Mouse (Mus musculus): ENCODE results near the gene Mgat4d. TPM values are rescaled to one million over a fixed set of nuclear protein-coding genes. Genes with fewer than 3 reads are reported as not detected.

Gene Mgat4d
- total and polyA plus RNA-seq, 3 experiments, result not detected

- Histone ChIP-seq H3K9me3 (replicated peaks; ENCODE audit: insufficient read depth, low read length) (no peaks in the 10 kb centered on the region), H3K79me2 (ENCODE audit: control insufficient read depth, insufficient read depth, low read length, poor library complexity) (no peaks in the 10 kb centered on the region), H3K27ac (ENCODE audit: control insufficient read depth, low read depth, low read length) (no peak overlapping the region), H3K27me3 (ENCODE audit: control insufficient read depth in 1 of 2, insufficient read depth in 2 of 2, low read length in 2 of 2) (no peaks in the 10 kb centered on the region; a peak in 1 of 4 replicates), H3K36me3 (ENCODE audit: control insufficient read depth in 1 of 2, insufficient read depth in 2 of 2, low read length in 2 of 2) (no peaks in the 10 kb centered on the region), H3K4me1 (ENCODE audit: control insufficient read depth in 1 of 2, insufficient read depth in 2 of 2, low read length in 2 of 2) (no peaks in the 10 kb centered on the region), H3K9ac (ENCODE audit: control insufficient read depth, low read depth, low read length, poor library complexity, severe bottlenecking) (no peak overlapping the region), H3K4me3 (ENCODE audit: control insufficient read depth in 1 of 2, insufficient read depth in 1 of 2, low read depth in 2 of 2, low read length in 2 of 2) (no peak overlapping the region)
- TF ChIP-seq CTCF (IDR thresholded peaks at IDR 0.05 in 2 of 3, conservative IDR thresholded peaks at IDR 0.05 in 1 of 3; ENCODE audit: control insufficient read depth in 1 of 3, insufficient read depth in 1 of 3, low read depth in 2 of 3, low read length in 3 of 3, poor library complexity in 1 of 3, severe bottlenecking in 1 of 3) (no peak), GABPA (IDR thresholded peaks at IDR 0.05; ENCODE audit: low read depth, low read length) (no peak), UBTF (IDR thresholded peaks at IDR 0.05; ENCODE audit: borderline replicate concordance, insufficient read depth, low read depth, low read length) (no peak), KAT2A (conservative IDR thresholded peaks at IDR 0.05; ENCODE audit: low read depth, low read length) (no peak), E2F4 (IDR thresholded peaks at IDR 0.05; ENCODE audit: borderline replicate concordance, low read depth, low read length) (no peak), TAL1 (IDR thresholded peaks at IDR 0.05; ENCODE audit: low read length) (no peak), CHD2 (IDR thresholded peaks at IDR 0.05; ENCODE audit: low read length) (no peak), POLR2AphosphoS2 (IDR thresholded peaks at IDR 0.05; ENCODE audit: low read length) (no peak), EP300 (IDR thresholded peaks at IDR 0.05; ENCODE audit: low read depth in 1 of 2, low read length in 2 of 2) (no peak), NRF1 (IDR thresholded peaks at IDR 0.05; ENCODE audit: insufficient read depth, low read depth, low read length, poor library complexity, severe bottlenecking) (no peak), MYB (IDR thresholded peaks at IDR 0.05; ENCODE audit: low read depth, low read length) (no peak), NELFE (IDR thresholded peaks at IDR 0.05; ENCODE audit: low read depth, low read length) (no peak), POLR2A (IDR thresholded peaks at IDR 0.05; ENCODE audit: control insufficient read depth in 1 of 2, insufficient read depth in 1 of 2, low read depth in 1 of 2, low read length in 2 of 2, poor library complexity in 1 of 2) (no peak), ZC3H11A (IDR thresholded peaks at IDR 0.05; ENCODE audit: low read depth, low read length) (no peak), BHLHE40 (IDR thresholded peaks at IDR 0.05; ENCODE audit: borderline replicate concordance, low read depth, low read length) (no peak), ZMIZ1 (IDR thresholded peaks at IDR 0.05; ENCODE audit: low read depth, low read length) (no peak), MXI1 (IDR thresholded peaks at IDR 0.05; ENCODE audit: low read depth, low read length) (no peak), SIN3A (IDR thresholded peaks at IDR 0.05; ENCODE audit: low read length) (no peak), ELF1 (IDR thresholded peaks at IDR 0.05; ENCODE audit: low read depth, low read length) (no peak)
- DNase-seq (ENCODE audit: low read depth, low spot score), result no peak
These were observed 29.0 kb downstream of the Mgat4d start for GRCm38 (mm10) chr8:83377231-83377630.

- Histone ChIP-seq H3K27ac (ENCODE audit: control insufficient read depth, low read depth, low read length) (no peak overlapping the region), H3K36me3 (ENCODE audit: control insufficient read depth in 1 of 2, insufficient read depth in 2 of 2, low read length in 2 of 2) (no peaks in the 10 kb centered on the region), H3K4me1 (ENCODE audit: control insufficient read depth in 1 of 2, insufficient read depth in 2 of 2, low read length in 2 of 2) (no peaks in the 10 kb centered on the region), H3K9me3 (replicated peaks; ENCODE audit: insufficient read depth, low read length) (no peaks in the 10 kb centered on the region), H3K9ac (ENCODE audit: control insufficient read depth, low read depth, low read length, poor library complexity, severe bottlenecking) (no peak overlapping the region), H3K4me3 (ENCODE audit: control insufficient read depth in 1 of 2, insufficient read depth in 1 of 2, low read depth in 2 of 2, low read length in 2 of 2) (no peak overlapping the region), H3K79me2 (ENCODE audit: control insufficient read depth, insufficient read depth, low read length, poor library complexity) (no peaks in the 10 kb centered on the region), H3K27me3 (ENCODE audit: control insufficient read depth in 1 of 2, insufficient read depth in 2 of 2, low read length in 2 of 2) (no peaks in the 10 kb centered on the region; a peak in 2 of 4 replicates)
- TF ChIP-seq MAX (IDR thresholded peaks at IDR 0.05; ENCODE audit: low read length) (no peak), SIN3A (IDR thresholded peaks at IDR 0.05; ENCODE audit: low read length) (no peak), E2F4 (IDR thresholded peaks at IDR 0.05; ENCODE audit: borderline replicate concordance, low read depth, low read length) (no peak), KAT2A (conservative IDR thresholded peaks at IDR 0.05; ENCODE audit: low read depth, low read length) (no peak), ZC3H11A (IDR thresholded peaks at IDR 0.05; ENCODE audit: low read depth, low read length) (no peak), JUND (IDR thresholded peaks at IDR 0.05; ENCODE audit: low read depth, low read length) (no peak), SMC3 (IDR thresholded peaks at IDR 0.05; ENCODE audit: low read depth, low read length) (no peak), NRF1 (IDR thresholded peaks at IDR 0.05; ENCODE audit: insufficient read depth, low read depth, low read length, poor library complexity, severe bottlenecking) (no peak), USF2 (IDR thresholded peaks at IDR 0.05; ENCODE audit: borderline replicate concordance in 1 of 2, insufficient read depth in 1 of 2, low read depth in 1 of 2, low read length in 2 of 2) (no peak), MEF2A (IDR thresholded peaks at IDR 0.05; ENCODE audit: extremely low read depth, insufficient replicate concordance, low read depth, low read length, poor library complexity, severe bottlenecking) (no peak)
- peak; percentile 6 for DNase-seq (ENCODE audit: low read depth, low spot score)
These were observed 31.9 kb downstream of the Mgat4d start for GRCm38 (mm10) chr8:83380141-83380540.

All from MEL (cell line).